Mouse (Mus musculus): ENCODE data around the gene Map3k5.

Map3k5 gene

DNA sequence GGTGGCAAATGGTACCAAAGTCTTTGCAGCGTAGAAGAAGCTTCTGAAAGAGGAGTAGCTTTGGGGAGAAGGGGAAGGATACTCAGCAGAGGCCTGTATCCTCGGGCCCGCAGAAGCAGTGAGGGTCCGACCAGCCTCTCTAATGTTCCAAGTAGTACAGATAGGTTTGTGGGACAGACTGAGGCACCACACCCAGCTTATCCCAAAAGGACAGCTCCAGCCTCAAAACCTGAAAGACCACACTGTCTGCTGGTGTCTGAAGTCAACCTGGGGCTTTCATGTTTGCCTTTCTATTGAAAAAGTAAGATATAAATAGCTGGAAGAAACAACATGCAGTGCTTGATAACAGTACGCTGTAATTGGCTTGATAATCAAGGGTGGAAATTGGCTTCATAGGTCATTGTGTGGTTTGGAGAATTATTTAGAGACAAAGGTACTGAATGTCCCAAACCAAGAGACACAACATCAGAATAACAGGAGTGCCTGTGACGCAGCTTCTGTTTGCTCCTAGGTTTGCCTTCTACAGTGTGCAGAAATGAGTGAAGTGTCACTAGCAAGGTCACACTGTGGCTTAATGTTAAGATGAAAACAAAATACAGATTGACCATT, 256.0 kb downstream of the Map3k5 start:
- no peak for ATAC-seq (ENCODE audit: low TSS enrichment)

Measured in frontal cortex, adult (tissue).